Mouse (Mus musculus): ENCODE measurements around the gene Serpina7.

DNA sequence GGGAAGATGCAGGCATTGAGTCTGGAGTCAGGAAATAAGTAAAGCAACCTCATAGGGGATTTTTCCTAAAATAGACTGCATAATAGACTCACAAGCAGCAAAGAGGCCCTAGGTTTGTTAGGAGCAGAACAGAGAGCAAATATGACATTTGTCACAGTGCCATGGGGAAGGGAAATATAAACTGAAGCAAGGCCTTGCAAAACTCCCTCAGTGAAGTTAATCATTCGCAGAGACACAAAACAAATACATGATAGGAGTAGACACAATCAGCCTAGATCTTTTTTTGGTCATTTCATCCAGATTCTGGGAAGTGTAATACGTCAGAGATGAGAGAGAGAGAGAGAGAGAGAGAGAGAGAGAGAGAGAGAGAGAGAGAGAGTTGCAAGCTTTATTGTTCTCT, 45.7 kb downstream of the Serpina7 start:
- TF ChIP-seq POLR2A (IDR thresholded peaks at IDR 0.05; ENCODE audit: extremely low read depth, insufficient read depth, low read length), result no peak
- no peak for TF ChIP-seq CTCF (IDR thresholded peaks at IDR 0.05; ENCODE audit: low read depth, low read length)
